Mouse (Mus musculus) cerebellum, adult 2 months (tissue): ENCODE results near the gene Etl4.

Experiments used
- CTCF ChIP-seq: fragments of 200-500 bp; IDR thresholded peaks from 2 replicates; pipeline ENCODE4 v1.5.1; 2011; ENCODE audit warnings: low read depth, mild to moderate bottlenecking, control low read depth, low read length, moderate library complexity, borderline replicate concordance; ENCODE audit not compliant: insufficient read depth
- POLR2A ChIP-seq: fragments of 200-500 bp; IDR thresholded peaks from 2 replicates; pipeline ENCODE4 v1.6.1; 2011; ENCODE audit warnings: low read length, control low read depth, borderline replicate concordance; ENCODE audit not compliant: insufficient read depth

DNA sequence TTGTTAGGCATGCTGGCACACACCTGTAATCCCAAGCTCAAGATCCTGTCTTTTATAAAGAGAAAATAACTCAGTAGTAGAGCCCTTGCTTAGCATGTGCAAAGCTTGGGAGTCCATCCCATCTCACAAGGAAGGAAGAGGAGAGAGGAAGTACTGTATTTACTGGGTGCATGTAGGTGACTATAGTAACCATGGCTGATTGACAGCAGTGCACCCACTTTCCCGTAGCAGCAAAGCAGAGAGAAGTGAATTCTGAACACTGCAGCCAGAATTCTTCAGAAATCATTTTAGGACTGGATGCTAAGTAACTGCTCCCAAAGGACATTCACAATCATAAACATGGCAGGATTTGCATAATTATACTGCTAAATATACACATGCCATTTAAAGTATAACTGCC is 838.1 kb downstream of the Etl4 start:
- TF ChIP-seq CTCF (no peak), POLR2A (no peak)
